Mouse (Mus musculus) testis, postnatal 14 days (tissue): ENCODE data around the gene Psg29.

ENCODE experiments used
- DNase-seq: peaks from one replicate; pipeline ENCODE4 v3.0.0; 2021; ENCODE audit warnings: low spot score

Psg29 gene

DNA sequence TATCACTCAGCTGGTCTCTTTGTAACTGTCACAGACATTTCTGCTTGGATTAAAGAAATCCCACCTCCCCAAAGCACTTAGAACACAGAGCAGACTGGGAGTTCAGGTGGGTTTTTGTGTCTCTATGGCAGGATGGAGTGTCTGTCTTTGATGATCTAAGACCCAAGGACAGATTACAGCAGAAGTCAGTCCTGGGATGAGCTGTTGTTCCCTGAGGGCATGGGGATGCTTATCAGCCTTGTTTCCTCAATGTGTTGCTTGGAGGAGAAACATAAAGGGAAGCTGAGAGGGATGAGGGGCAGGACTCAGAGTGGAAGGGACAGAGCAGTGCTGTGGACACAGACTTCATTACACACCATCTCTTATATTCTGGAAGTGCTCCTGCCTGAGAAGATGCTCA lies at the start of gene Psg29:
Gene Psg29 (plus strand): TSS at position 301 of the 400 bp plus-strand sequence.
- DNase-seq: no peak

DNA sequence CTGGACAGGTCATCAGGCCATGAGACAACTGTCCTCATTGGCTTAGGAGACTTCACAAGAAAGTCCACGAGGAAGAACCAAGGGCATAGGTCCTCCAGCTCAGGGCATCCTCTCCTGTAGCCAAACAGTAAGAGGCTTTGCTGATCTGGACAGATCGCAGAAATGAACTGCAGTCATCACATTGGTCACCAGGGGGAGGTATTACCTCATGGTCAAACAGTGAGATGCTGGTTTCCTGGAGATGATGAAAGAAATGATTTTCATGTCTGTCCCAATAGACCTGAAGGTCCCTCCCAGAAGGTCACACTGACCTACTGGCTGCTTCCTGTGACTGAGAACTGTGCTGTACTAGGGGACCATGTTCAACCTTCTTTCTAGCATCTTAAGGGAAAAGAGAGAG lies 47.6 kb upstream of the Psg29 start:
- DNase-seq: no peak

DNA sequence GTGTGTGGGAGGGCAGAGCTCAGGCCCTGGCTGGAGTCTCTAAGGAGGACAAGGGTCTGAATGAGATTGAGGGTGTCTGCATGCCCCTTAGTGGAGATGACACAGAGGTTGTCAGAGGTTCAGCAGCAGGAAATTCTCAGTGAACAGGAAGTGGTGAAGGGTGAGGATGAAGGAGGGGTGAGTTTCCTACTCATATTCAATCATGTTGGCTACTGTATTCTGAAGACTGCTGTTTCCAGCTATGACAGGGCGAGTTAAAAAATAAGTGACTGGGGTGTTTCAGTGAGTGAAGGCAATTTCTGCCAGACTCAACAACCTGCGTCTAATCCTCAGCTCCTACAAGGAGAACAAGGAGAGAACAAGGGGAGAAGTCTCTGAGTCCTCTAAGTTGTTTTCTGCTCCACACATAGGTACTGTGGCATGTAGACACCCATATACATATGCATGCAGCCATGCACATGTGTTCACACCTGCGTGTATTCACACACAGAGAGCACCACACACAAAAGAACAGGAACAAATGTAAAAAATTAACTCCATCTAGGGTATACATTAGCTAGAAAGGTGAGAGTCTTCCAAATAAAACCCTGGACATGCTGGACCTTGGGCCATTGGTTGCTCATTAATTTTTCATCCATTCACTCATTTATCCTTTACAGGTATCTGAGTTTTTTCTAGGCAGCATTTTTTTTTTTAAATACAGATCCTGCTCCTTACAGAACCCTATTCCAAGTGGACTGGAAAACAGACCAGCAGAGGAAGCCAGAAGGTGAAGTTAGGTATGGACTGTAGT lies 46.2 kb upstream of the Psg29 start:
- no peak for DNase-seq

DNA sequence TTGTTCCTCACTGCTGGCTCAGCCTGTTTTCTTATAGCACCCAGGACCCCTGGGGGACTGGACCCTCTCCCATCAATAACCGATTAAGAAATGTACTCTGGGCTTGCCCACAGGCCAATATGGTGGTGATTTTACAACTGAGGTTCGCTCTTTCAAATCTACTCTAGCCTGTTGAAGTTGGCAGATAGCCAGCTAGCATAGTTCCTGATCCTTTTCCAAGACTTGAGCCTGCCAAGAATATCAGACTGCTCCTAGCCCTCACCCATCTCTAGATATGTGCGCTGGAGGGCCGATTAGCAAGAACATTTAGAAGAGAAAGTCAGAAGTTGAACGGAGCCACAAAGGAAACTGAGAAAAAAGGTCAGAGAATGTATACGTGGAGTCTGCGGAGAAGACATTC lies 44.3 kb upstream of the Psg29 start:
- no peak for DNase-seq

DNA sequence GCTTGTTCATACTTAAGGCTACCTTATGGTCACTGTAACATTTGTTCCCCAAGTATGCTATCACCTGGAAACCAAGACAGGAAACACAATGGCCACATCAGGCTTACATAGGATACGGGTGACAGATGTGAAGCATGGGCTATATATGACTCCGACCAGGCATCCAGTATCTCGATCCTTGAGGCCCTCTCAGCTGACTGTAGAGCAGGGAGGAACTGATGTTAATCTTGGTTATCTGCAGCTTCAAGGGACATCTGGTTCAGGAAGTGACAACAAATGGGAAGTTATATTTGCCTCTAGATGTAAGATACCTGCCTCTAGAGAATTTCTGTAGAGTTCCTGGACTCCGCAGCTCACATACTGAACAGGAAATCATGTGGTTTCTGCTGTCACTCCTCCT lies 31.4 kb upstream of the Psg29 start:
- no peak for DNase-seq

DNA sequence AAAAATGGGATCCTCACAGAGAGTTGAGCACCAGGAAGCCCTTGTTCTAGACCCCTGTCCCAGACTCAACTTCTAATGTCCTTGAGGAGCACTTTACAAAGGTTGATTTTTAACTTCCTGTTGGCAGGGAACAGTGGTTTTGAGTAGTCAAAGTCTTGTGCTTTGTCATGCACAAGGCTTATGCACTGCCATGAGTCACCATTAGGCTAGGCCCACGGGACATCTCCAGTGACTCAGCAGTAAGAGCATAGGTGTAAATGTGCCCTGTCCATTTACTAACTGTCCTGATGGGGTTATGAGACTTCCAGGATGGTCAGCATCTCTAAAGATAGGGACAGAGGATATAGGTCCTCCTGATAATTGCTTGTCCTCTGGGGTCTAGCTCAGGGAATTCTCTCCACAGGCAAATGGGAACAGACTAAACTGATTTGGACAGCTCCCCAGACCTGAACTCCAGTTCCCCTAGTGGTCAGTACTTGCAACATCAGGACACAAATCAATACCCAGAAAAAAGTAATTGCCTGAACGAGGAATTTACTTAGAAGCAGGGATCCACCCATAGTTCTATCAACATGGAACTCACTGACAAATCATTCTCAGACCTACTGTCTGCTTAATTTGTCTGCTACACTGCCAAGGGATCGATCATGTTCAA lies 2.4 kb downstream of the Psg29 start:
- no peak for DNase-seq
